ENCODE assay signal across 36 mouse cellular contexts in genomic region chr11:87603571-87603970, GRCm38 (mm10). TPM values are rescaled to one million over a fixed set of nuclear protein-coding genes. Genes with fewer than 3 reads are reported as not detected.
"Had no signal": no experiment of that assay in that cellular context is flagged by ENCODE, and none has a peak within 500 bp of the region (broad histone marks: within the 10 kb centered on the region; RNA-seq: fewer than 3 reads in every experiment).

No protein-coding gene starts in this region.

- H3K4me3 ChIP-seq: embryonic facial prominence, embryonic 10.5 days; embryonic facial prominence, embryonic 12.5 days; embryonic facial prominence, embryonic 13.5 days; embryonic facial prominence, embryonic 15.5 days; erythroblast, embryonic 14.5 days; forebrain, embryonic 10.5 days; forebrain, embryonic 12.5 days; forebrain, embryonic 13.5 days; forebrain, embryonic 15.5 days; gastrocnemius, adult 2 months; heart, adult 2 months had no signal

- H3K27ac ChIP-seq: embryonic facial prominence, embryonic 10.5 days; embryonic facial prominence, embryonic 12.5 days; embryonic facial prominence, embryonic 13.5 days; embryonic facial prominence, embryonic 15.5 days; forebrain, embryonic 10.5 days; forebrain, embryonic 12.5 days; forebrain, embryonic 13.5 days; forebrain, embryonic 15.5 days; gastrocnemius, adult 2 months; heart, adult 2 months had no signal

- H3K4me1 ChIP-seq: embryonic facial prominence, embryonic 10.5 days; embryonic facial prominence, embryonic 12.5 days; embryonic facial prominence, embryonic 13.5 days; embryonic facial prominence, embryonic 15.5 days; forebrain, embryonic 10.5 days; forebrain, embryonic 12.5 days; forebrain, embryonic 13.5 days; forebrain, embryonic 15.5 days had no signal

- H3K9me3 ChIP-seq: embryonic facial prominence, embryonic 10.5 days; embryonic facial prominence, embryonic 12.5 days; embryonic facial prominence, embryonic 13.5 days; embryonic facial prominence, embryonic 15.5 days; forebrain, embryonic 10.5 days; forebrain, embryonic 12.5 days; forebrain, embryonic 13.5 days; forebrain, embryonic 15.5 days had no signal

- DNase-seq: cerebellum, adult 9-10 months; cerebellum, adult 9-11 months; cerebellum, postnatal 10 days; cerebellum, postnatal 14 days; cerebellum, postnatal 25 days; cerebellum, postnatal 36 days; embryo, embryonic 11 days; forebrain, postnatal 0 days; gastrocnemius, adult 2 months; gastrocnemius, postnatal 10 days; gastrocnemius, postnatal 14 days; gastrocnemius, postnatal 25 days; gastrocnemius, postnatal 36 days; heart, adult 18-20 months; heart, adult 2 months had no signal

- ATAC-seq: forebrain, embryonic 13.5 days; forebrain, embryonic 14.5 days; forebrain, embryonic 15.5 days; forebrain, embryonic 16.5 days; forebrain, postnatal 0 days had no signal

- H3K9ac ChIP-seq: embryonic facial prominence, embryonic 12.5 days; embryonic facial prominence, embryonic 13.5 days; embryonic facial prominence, embryonic 15.5 days; forebrain, embryonic 12.5 days; forebrain, embryonic 13.5 days; forebrain, embryonic 15.5 days; forebrain, postnatal 0 days had no signal

- H3K4me2 ChIP-seq: embryonic facial prominence, embryonic 12.5 days; embryonic facial prominence, embryonic 13.5 days; embryonic facial prominence, embryonic 15.5 days; forebrain, embryonic 12.5 days; forebrain, embryonic 13.5 days; forebrain, embryonic 15.5 days had no signal

- H3K27me3 ChIP-seq: embryonic facial prominence, embryonic 12.5 days; embryonic facial prominence, embryonic 13.5 days; embryonic facial prominence, embryonic 15.5 days; forebrain, embryonic 12.5 days; forebrain, embryonic 13.5 days; forebrain, embryonic 15.5 days had no signal

RNA-seq across cellular contexts. Expression of gene Hsf5, which starts 13.4 kb away (rescaled TPM):
- total RNA-seq: common myeloid progenitor, adult 5-6 weeks; gastrocnemius, adult 18-20 months; gastrocnemius, adult 2 months; gastrocnemius, postnatal 14 days; gastrocnemius, postnatal 25 days; gastrocnemius, postnatal 36 days; granulocyte monocyte progenitor cell, adult 5-6 weeks; heart, adult 18-20 months had no signal
- polyA plus RNA-seq: erythroblast, embryonic 14.5 days had no signal

RNA-seq across cellular contexts. Expression of gene Gm11492, which starts 37.1 kb away (rescaled TPM):
- total RNA-seq: common myeloid progenitor, adult 5-6 weeks; forebrain, postnatal 0 days; gastrocnemius, adult 18-20 months; gastrocnemius, adult 2 months; gastrocnemius, adult 8-10 months; gastrocnemius, postnatal 10 days; gastrocnemius, postnatal 14 days; gastrocnemius, postnatal 25 days; gastrocnemius, postnatal 36 days; gastrocnemius, postnatal 4 days; granulocyte monocyte progenitor cell, adult 5-6 weeks; heart, adult 18-20 months; heart, adult 2 months; heart, adult 8-10 months had no signal
- polyA plus RNA-seq: embryonic facial prominence, embryonic 10.5 days; embryonic facial prominence, embryonic 11.5 days; embryonic facial prominence, embryonic 12.5 days; embryonic facial prominence, embryonic 13.5 days; embryonic facial prominence, embryonic 14.5 days; embryonic facial prominence, embryonic 15.5 days; erythroblast, embryonic 14.5 days; forebrain, embryonic 10.5 days; forebrain, embryonic 11.5 days; forebrain, embryonic 12.5 days; forebrain, embryonic 13.5 days; forebrain, embryonic 14.5 days; forebrain, embryonic 15.5 days; forebrain, embryonic 16.5 days; forebrain, postnatal 0 days; frontal cortex, adult 2 months had no signal
